Mouse (Mus musculus) intestine, embryonic 15.5 days (tissue): ENCODE data around the gene Hdac9. TPM values are rescaled to one million over a fixed set of nuclear protein-coding genes. Genes with fewer than 3 reads are reported as not detected.

ENCODE experiments used
- ATAC-seq: fragments of 200-750 bp; cut with Nextera tagmentation; 2 replicates; pipeline ENCODE4 v1.8.0; 2017; ENCODE audit warnings: moderate TSS enrichment, moderate library complexity
- H3K27ac ChIP-seq: fragments of 300-500 bp; sonication (generic); 2 replicates; pipeline ENCODE4 v1.5.1; 2015; ENCODE audit warnings: mild to moderate bottlenecking, inconsistent platforms
- H3K27me3 ChIP-seq: fragments of 300-500 bp; sonication (generic); replicated peaks from 2 replicates; pipeline ENCODE4 v1.6.1; 2015; ENCODE audit warnings: inconsistent platforms
- H3K36me3 ChIP-seq: fragments of 300-500 bp; sonication (generic); 2 replicates; pipeline ENCODE4 v1.6.1; 2015; ENCODE audit warnings: inconsistent platforms
- H3K4me1 ChIP-seq: fragments of 300-500 bp; sonication (generic); replicated peaks from 2 replicates; pipeline ENCODE4 v1.6.1; 2015; ENCODE audit warnings: inconsistent platforms
- H3K4me2 ChIP-seq: fragments of 300-500 bp; sonication (generic); replicated peaks from 2 replicates; pipeline ENCODE4 v1.6.1; 2015; ENCODE audit warnings: mild to moderate bottlenecking, inconsistent platforms
- H3K4me3 ChIP-seq: fragments of 300-500 bp; sonication (generic); replicated peaks from 2 replicates; pipeline ENCODE4 v1.5.1; 2015; ENCODE audit warnings: inconsistent platforms
- H3K9ac ChIP-seq: fragments of 300-500 bp; sonication (generic); 2 replicates; pipeline ENCODE4 v1.6.1; 2015; ENCODE audit warnings: inconsistent platforms
- H3K9me3 ChIP-seq: fragments of 300-500 bp; sonication (generic); 2 replicates; pipeline ENCODE4 v1.6.1; 2016; ENCODE audit warnings: inconsistent platforms
- WGBS: fragments of 180-500 bp; shearing (Covaris S2); methylation state at CpG from one replicate; pipeline ENCODE4 v1.1.7; 2015; 5-methylcytosine and 5-hydroxymethylcytosine counted together
- polyA plus RNA-seq: library from polyadenylated mRNA; unstranded; fragments of >200 nt; fragmentation: Nextera tagmentation; extraction: Ambion mirVana; gene quantifications from 2 replicates; pipeline ENCODE4 v1.2.1, GENCODE M21; 2015

Gene Hdac9
- polyA plus RNA-seq, 1 experiment from 2014 or later = 4.2 TPM

DNA sequence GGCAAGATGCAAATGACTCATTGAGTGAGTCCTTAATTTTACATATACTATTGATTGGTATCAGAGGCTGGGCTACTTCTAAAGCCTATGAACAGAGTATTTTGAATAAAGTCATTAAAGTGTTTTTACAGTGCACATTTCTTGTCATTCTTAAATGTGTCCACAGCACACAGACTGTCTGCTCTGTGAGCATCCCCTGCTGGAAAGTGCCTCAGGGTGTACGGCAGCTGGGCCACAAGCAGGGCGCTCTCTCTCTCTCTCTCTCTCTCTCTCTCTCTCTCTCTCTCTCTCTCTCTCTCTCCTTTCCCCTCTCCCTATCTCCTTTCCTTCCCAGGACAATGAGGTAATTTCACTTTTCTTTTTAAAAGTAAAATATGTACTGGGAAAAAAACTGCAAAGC is 569.4 kb downstream of the Hdac9 start:
- no peaks in the 10 kb centered on the region for H3K4me1 ChIP-seq
- no peak for ATAC-seq
- no peak overlapping the region for H3K9ac ChIP-seq
- H3K27ac ChIP-seq = no peak overlapping the region
- no peaks in the 10 kb centered on the region for H3K36me3 ChIP-seq
- H3K4me3 ChIP-seq = no peak overlapping the region
- no peak overlapping the region for H3K4me2 ChIP-seq
- no peaks in the 10 kb centered on the region for H3K9me3 ChIP-seq
- WGBS = 71% methylated on average over 2 of the region's 2 CpGs
- H3K27me3 ChIP-seq = no peaks in the 10 kb centered on the region

DNA sequence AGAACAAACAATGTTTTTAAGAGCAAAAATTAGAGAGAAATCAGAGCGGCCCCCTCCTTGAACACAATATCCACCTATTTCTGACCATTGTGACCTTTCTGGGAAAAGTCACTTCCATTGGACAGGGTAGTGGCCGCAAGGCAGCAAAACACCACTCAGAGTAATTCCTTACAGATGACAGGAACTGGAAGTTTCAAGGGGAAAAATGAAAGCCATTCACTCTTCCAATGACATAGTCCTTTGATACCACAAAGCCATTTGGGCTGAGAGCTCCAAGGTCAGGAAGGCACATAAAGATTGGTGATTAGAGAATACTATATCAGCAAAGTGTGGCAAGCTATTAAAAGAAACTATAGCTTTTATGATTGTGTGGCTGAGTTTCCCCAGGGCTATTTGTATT is 574.1 kb downstream of the Hdac9 start:
- Histone ChIP-seq H3K9ac (no peak overlapping the region), H3K4me1 (no peaks in the 10 kb centered on the region), H3K4me2 (no peak overlapping the region), H3K36me3 (no peaks in the 10 kb centered on the region), H3K9me3 (no peaks in the 10 kb centered on the region), H3K27ac (no peak overlapping the region), H3K4me3 (no peak overlapping the region), H3K27me3 (no peaks in the 10 kb centered on the region)
- no peak for ATAC-seq
- WGBS = 79% methylated on average over 2 of the region's 2 CpGs

DNA sequence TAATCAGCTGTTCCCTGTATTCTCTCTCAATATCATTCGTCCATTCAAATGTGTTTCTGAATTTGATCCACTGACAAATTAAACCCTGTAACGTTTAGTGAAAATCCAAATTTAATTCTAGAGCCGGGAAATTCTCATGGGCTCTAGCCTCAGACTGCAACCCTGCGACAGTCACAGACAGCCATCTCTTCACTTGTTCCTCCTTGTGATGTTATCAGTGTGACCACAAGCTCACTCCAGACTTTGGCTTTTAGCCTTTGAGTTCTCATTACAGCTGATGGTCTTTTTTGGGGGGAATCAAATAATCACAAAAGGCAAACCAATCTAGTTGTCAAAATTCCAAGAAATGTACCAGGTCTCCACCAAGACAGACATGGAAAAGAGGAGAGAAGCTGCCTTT is 578.0 kb downstream of the Hdac9 start:
- H3K27me3 ChIP-seq = no peaks in the 10 kb centered on the region
- 83% methylated on average over 4 of the region's 4 CpGs for WGBS
- no peak for ATAC-seq
- no peak overlapping the region for H3K4me3 ChIP-seq
- no peak overlapping the region for H3K4me2 ChIP-seq
- H3K9ac ChIP-seq = no peak overlapping the region
- no peaks in the 10 kb centered on the region for H3K9me3 ChIP-seq
- H3K4me1 ChIP-seq = no peaks in the 10 kb centered on the region
- no peaks in the 10 kb centered on the region for H3K36me3 ChIP-seq
- H3K27ac ChIP-seq = no peak overlapping the region

DNA sequence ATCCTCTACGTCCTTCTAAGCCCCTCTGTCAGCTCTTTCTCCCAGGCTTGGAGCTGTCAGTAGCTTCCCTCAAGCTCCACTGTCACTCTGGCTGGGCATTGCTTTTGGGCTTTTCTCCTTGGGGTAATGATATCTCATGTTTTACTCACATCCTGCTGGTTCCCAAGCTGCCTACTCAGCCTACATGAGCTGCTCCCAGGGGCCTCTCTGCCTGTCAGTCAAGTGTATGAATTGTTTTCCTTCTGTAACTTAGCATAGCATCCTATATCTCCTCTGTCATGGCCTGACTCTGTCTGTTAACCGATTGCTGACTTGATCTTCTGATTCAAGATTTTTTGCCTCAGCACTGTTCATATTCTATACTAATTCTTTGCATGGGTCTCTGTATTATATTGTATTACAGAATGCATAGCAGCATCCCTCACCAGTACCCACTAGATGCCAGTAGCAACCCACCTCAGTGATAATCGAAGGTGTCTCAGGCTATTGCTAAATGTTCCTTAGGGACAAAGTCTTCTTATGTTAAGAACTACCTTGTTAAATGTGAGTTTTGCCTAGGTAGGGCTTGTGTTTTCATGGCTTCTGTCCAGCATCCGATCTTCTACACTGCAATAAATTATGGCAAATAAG is 582.3 kb downstream of the Hdac9 start:
- no peak overlapping the region for H3K4me3 ChIP-seq
- H3K27me3 ChIP-seq = no peaks in the 10 kb centered on the region
- H3K4me1 ChIP-seq = no peaks in the 10 kb centered on the region
- no peak overlapping the region for H3K4me2 ChIP-seq
- H3K36me3 ChIP-seq = no peaks in the 10 kb centered on the region
- H3K27ac ChIP-seq = no peak overlapping the region
- H3K9me3 ChIP-seq = no peaks in the 10 kb centered on the region
- H3K9ac ChIP-seq = no peak overlapping the region
- 68% methylated on average over 4 of the region's 4 CpGs for WGBS
- ATAC-seq = no peak

DNA sequence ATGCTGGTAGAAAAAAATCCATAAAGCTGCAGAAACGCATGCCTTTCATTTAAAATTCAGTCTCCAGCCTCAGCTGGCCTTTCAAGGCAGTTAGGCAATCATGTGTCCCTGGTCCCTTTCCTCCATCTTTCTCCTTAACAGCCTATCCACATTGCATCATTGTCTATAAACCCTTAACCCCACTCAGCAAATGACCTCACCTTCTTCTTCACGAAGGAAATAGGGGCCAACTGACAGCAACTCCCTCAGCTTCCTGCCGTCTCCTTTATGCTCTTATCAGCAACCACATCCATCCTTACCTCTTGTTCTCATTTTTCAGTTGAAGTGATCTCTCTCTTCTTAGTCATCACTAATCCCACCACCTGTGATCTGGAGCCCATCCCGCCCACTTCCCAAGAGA is 584.0 kb downstream of the Hdac9 start:
- ATAC-seq = no peak
- 53% methylated on average over 4 of the region's 4 CpGs for WGBS
- Histone ChIP-seq H3K27ac (no peak overlapping the region), H3K4me1 (no peaks in the 10 kb centered on the region), H3K4me3 (no peak overlapping the region), H3K36me3 (no peaks in the 10 kb centered on the region), H3K27me3 (no peaks in the 10 kb centered on the region), H3K4me2 (no peak overlapping the region), H3K9me3 (no peaks in the 10 kb centered on the region), H3K9ac (no peak overlapping the region)

DNA sequence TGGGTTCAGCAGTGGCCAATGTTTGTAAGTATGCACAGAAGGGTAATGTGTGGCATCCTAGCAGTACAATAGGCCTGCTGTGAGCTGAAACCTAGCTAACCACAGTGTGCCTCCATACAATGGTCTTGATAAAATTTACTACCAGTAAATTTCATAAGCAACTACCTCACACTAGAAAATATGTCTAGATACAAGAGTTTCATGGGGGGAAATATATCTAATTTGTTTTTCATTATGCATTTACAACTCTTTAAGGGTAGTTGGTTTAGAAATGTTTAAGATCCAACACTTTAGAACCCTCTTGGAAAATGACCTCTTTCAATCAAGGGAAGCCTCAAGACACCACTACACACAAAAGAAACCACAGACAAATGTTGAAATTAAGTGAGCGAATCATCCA is 589.8 kb downstream of the Hdac9 start:
- WGBS = 96% methylated on average over 1 of the region's 1 CpGs
- Histone ChIP-seq H3K4me2 (no peak overlapping the region), H3K27ac (no peak overlapping the region), H3K27me3 (no peaks in the 10 kb centered on the region), H3K4me3 (no peak overlapping the region), H3K9ac (no peak overlapping the region), H3K36me3 (no peaks in the 10 kb centered on the region), H3K4me1 (no peaks in the 10 kb centered on the region), H3K9me3 (no peaks in the 10 kb centered on the region)
- ATAC-seq = no peak

DNA sequence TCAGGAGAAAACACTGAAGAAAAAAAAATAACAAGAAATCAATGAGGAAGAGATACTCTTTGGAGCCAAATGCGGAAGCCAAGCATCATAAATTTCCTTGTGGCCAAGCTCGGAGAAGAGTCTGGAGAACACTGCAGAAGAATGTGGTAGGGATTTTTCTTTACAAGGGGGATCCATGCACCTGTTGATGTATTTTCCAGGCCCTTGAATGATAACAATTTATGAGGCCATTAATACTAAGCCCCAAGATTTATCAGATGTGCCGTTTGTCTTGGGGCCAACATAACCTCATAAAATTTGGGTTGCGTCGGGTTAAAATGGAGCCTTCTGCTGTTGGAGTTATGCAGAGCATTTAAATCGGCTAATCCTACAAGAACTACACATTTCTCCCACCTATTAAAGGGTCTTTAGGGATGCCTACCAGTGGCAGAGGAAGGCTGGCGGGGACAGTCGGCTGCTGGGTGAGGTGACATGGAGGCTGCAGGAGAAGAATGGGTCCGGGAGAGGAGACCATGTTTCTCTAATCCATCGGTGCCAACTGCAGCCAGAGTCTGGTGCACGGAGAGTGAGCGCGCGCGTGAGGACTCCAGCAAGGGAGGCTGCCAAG is 604.7 kb downstream of the Hdac9 start:
- Histone ChIP-seq H3K4me3 (no peak overlapping the region), H3K27ac (no peak overlapping the region), H3K27me3 (no peaks in the 10 kb centered on the region), H3K36me3 (no peaks in the 10 kb centered on the region), H3K4me1 (no peaks in the 10 kb centered on the region), H3K9ac (no peak overlapping the region), H3K9me3 (no peaks in the 10 kb centered on the region), H3K4me2 (no peak overlapping the region)
- 70% methylated on average over 15 of the region's 15 CpGs for WGBS
- no peak for ATAC-seq

DNA sequence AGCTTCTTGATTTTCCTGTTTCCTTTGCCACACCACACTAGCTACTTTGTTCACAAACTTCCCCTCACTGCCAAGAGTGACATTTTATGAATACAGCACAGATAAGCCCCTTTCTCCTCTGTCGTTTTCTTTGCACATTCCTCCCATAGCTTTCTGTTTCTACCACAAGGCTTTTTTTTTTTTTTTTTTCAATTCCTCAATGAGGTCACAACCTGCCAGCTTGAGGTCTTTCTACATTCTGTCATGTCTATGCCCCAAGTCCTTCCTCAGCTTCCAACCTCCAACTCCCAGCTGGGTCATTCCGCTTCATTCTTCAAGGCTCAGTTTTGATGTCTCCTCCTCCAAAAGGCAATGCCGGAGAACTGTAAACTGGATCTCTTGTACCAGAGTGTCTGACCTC is 611.4 kb downstream of the Hdac9 start:
- H3K4me2 ChIP-seq = no peak overlapping the region
- H3K4me3 ChIP-seq = no peak overlapping the region
- H3K9me3 ChIP-seq = no peaks in the 10 kb centered on the region
- no peaks in the 10 kb centered on the region for H3K27me3 ChIP-seq
- WGBS = 63% methylated on average over 3 of the region's 3 CpGs
- H3K27ac ChIP-seq = no peak overlapping the region
- ATAC-seq = peak; percentile 34; the same call in 1 of the 2 replicates
- H3K36me3 ChIP-seq = no peaks in the 10 kb centered on the region
- no peak overlapping the region for H3K9ac ChIP-seq
- H3K4me1 ChIP-seq = no peaks in the 10 kb centered on the region

DNA sequence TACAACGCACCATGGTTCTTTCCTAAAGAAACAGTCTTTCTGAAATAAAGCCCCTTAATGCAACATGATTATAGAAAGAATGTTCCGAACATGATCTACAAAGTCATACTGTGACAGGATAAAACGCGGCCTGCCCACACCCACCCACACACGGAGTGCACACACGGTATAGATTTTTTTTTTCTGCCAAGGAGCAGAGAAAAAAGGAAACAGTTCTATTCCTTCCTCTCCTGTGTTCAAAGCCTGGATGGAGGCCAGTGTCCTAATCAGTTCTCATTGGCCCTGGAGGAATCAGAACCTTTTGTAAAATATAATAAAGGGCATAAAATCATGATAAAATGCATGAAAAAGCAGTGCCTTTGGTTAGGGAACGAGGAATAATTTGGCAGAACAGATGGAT is 624.5 kb downstream of the Hdac9 start:
- no peaks in the 10 kb centered on the region for H3K27me3 ChIP-seq
- no peak overlapping the region for H3K27ac ChIP-seq
- no peak overlapping the region for H3K9ac ChIP-seq
- ATAC-seq = no peak
- no peaks in the 10 kb centered on the region for H3K9me3 ChIP-seq
- no peaks in the 10 kb centered on the region for H3K4me1 ChIP-seq
- H3K36me3 ChIP-seq = no peaks in the 10 kb centered on the region
- no peak overlapping the region for H3K4me2 ChIP-seq
- WGBS = 85% methylated on average over 7 of the region's 7 CpGs
- no peak overlapping the region for H3K4me3 ChIP-seq

DNA sequence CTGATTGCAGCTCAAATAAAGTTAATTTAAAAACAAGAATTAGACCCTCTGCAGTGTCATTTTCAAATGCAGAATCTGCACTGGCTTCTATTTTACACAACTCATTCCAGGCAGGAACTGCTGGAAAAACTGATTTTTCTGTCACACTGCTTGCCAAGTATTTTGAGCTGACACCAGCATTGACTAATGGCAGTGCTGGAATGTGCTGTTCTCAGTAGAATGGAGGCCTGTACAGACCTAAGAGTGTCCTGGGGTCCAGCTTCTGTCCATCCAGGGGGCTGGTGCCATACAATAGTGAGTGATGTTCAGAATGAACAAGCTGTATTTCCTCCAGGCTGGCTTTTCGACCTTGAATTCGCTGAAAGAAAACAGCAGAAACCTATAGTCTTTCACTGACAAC is 629.7 kb downstream of the Hdac9 start:
- Histone ChIP-seq H3K4me3 (no peak overlapping the region), H3K9me3 (no peaks in the 10 kb centered on the region), H3K9ac (no peak overlapping the region), H3K27ac (no peak overlapping the region), H3K27me3 (no peaks in the 10 kb centered on the region), H3K4me2 (no peak overlapping the region), H3K36me3 (no peaks in the 10 kb centered on the region), H3K4me1 (no peaks in the 10 kb centered on the region)
- ATAC-seq = no peak
- 59% methylated on average over 2 of the region's 2 CpGs for WGBS

DNA sequence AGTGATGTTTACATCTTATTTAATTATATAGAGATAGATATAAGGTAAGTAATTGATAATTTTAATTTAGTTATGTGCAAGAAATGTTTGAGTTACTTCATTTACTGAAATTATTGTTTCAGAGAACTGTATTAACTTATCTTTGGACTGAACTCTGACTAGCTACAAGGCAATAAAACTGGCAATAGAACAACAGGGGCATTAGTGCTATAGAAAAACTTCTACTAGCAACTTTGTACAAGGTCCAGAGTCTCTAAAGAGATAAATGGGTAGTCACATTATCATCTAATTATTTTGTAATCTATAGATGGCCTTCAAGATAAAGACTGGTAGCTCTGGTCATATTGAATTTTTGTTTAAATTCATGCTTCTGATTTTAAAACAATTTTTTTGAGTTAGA is 632.0 kb downstream of the Hdac9 start:
- no peak overlapping the region for H3K4me3 ChIP-seq
- no peaks in the 10 kb centered on the region for H3K9me3 ChIP-seq
- no peak overlapping the region for H3K4me2 ChIP-seq
- H3K27ac ChIP-seq = no peak overlapping the region
- H3K36me3 ChIP-seq = no peaks in the 10 kb centered on the region
- no peaks in the 10 kb centered on the region for H3K27me3 ChIP-seq
- no peaks in the 10 kb centered on the region for H3K4me1 ChIP-seq
- no peak overlapping the region for H3K9ac ChIP-seq
- peak; percentile 73 for ATAC-seq

DNA sequence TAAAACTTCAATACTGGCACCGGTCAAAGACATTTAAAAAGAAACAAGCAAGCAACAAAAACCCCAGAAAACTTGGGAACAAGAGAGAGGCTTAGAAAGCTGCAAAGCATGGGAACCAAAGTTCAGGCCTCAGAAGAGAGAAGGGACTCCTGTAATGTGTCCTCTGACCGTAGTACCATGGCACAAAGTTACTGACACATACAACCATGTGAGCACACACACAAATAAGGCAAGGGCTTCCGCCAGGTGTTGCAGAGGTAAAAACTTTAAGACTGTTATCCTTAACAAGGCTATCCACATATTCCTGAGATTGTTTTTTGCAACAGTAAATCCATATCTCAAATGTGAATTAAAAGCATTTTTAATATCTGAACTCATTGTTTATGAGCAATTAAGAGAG is 632.5 kb downstream of the Hdac9 start:
- H3K27me3 ChIP-seq = no peaks in the 10 kb centered on the region
- no peaks in the 10 kb centered on the region for H3K36me3 ChIP-seq
- no peaks in the 10 kb centered on the region for H3K4me1 ChIP-seq
- ATAC-seq = peak; percentile 59
- no peak overlapping the region for H3K9ac ChIP-seq
- no peak overlapping the region for H3K4me3 ChIP-seq
- H3K9me3 ChIP-seq = no peaks in the 10 kb centered on the region
- no peak overlapping the region for H3K4me2 ChIP-seq
- no peak overlapping the region for H3K27ac ChIP-seq
- WGBS = 82% methylated on average over 3 of the region's 3 CpGs

DNA sequence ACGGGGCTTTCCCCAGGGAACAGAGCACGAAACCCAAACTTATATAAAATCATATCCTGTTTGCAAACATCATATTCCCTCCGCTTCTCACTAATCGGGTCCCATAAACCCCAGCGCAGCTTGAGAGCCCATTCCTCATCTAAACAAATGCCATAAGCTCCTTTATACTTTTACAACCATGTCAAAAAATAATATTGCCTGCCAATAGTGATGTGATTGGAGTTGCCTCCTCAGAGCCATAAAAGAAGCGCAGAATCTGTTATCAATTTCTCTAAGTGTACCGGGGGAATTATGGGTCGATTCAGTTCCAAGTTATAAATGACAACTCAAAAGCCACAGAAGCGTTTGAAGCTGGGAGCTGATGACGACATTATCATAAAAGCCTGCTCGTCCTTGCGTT is 638.1 kb downstream of the Hdac9 start:
- Histone ChIP-seq H3K27ac (no peak overlapping the region), H3K27me3 (no peaks in the 10 kb centered on the region), H3K36me3 (no peaks in the 10 kb centered on the region), H3K9me3 (no peaks in the 10 kb centered on the region), H3K4me3 (no peak overlapping the region), H3K9ac (no peak overlapping the region), H3K4me2 (no peak overlapping the region), H3K4me1 (no peaks in the 10 kb centered on the region)
- ATAC-seq = no peak
- 77% methylated on average over 12 of the region's 12 CpGs for WGBS
